Comparison of ENCODE assay signal across 8 mouse cellular contexts in genomic region chr7:127009307-127010085, GRCm38 (mm10). TPM values are rescaled to one million over a fixed set of nuclear protein-coding genes. Genes with fewer than 3 reads are reported as not detected.
DNase-seq lines count a peak whose midpoint lies in the region; ATAC-seq and TF ChIP-seq lines count a peak whose summit lies in the region.

No protein-coding gene starts in this region.

- peaks cover 18% of the 10 kb centered on the region for H3K36me3 ChIP-seq in kidney, embryonic 15.5 days
- H3K36me3 ChIP-seq in liver, embryonic 11.5 days (ENCODE audit: control insufficient read depth, insufficient read depth, low read length) = peaks cover 7% of the 10 kb centered on the region; the same call in 1 of the 2 replicates

- H3K9ac ChIP-seq in kidney, embryonic 15.5 days = no peak overlapping the region
- peak overlapping the region; percentile 57 for H3K9ac ChIP-seq in liver, embryonic 11.5 days (ENCODE audit: low read depth, low read length)

- no peaks in the 10 kb centered on the region for H3K27me3 ChIP-seq in kidney, embryonic 15.5 days
- no peaks in the 10 kb centered on the region for H3K27me3 ChIP-seq in liver, embryonic 11.5 days (replicated peaks; ENCODE audit: control insufficient read depth, insufficient read depth, low read length)

- peaks cover 36% of the 10 kb centered on the region for H3K4me1 ChIP-seq in kidney, embryonic 15.5 days
- H3K4me1 ChIP-seq in cortical plate, adult 2 months (ENCODE audit: control insufficient read depth, insufficient read depth, low read length) = peaks cover 2% of the 10 kb centered on the region; the same call in 1 of the 2 replicates
- peaks cover 24% of the 10 kb centered on the region for H3K4me1 ChIP-seq in liver, embryonic 11.5 days (replicated peaks; ENCODE audit: control insufficient read depth, insufficient read depth, low read length)

- no peaks in the 10 kb centered on the region for H3K9me3 ChIP-seq in kidney, embryonic 15.5 days (replicated peaks)
- no peaks in the 10 kb centered on the region for H3K9me3 ChIP-seq in liver, embryonic 11.5 days (ENCODE audit: control insufficient read depth, low read length)

- ATAC-seq in kidney, embryonic 15.5 days (replicated peaks; ENCODE audit: low FRiP score) = no peak
- no peak for ATAC-seq in liver, embryonic 11.5 days (replicated peaks; ENCODE audit: low FRiP score)

- TF ChIP-seq POLR2A in cortical plate, adult 2 months (IDR thresholded peaks at IDR 0.05; ENCODE audit: extremely low read depth, insufficient read depth, low read length) = no peak

- H3K4me2 ChIP-seq in kidney, embryonic 15.5 days = no peak overlapping the region
- peak overlapping the region; percentile 33; the same call in 1 of the 2 replicates for H3K4me2 ChIP-seq in liver, embryonic 11.5 days

- WGBS in kidney, embryonic 15.5 days = 76% methylated on average over 17 of the region's 17 CpGs
- 84% methylated on average over 17 of the region's 17 CpGs for WGBS in liver, embryonic 11.5 days

- no peak for TF ChIP-seq CTCF in cortical plate, adult 2 months (IDR thresholded peaks at IDR 0.05; ENCODE audit: extremely low read depth, insufficient read depth, low read length)

- no peak for DNase-seq in kidney, postnatal 10 days
- peak; percentile 30 for DNase-seq in NIH3T3 (ENCODE audit: low read depth)
- DNase-seq in liver, embryonic 11.5 days (ENCODE audit: low spot score) = no peak
- DNase-seq in thymus, adult 18-20 months = no peak
- DNase-seq in left cerebral cortex, adult 18-20 months (ENCODE audit: low spot score in 2 of 2) = no peak
- no peak for DNase-seq in kidney, postnatal 4 days

- no peak overlapping the region for H3K4me3 ChIP-seq in kidney, embryonic 15.5 days (replicated peaks)
- no peak overlapping the region for H3K4me3 ChIP-seq in cortical plate, adult 2 months (ENCODE audit: insufficient read depth, low read length)
- H3K4me3 ChIP-seq in liver, embryonic 11.5 days (ENCODE audit: low read depth, low read length) = no peak overlapping the region

- peak overlapping the region; percentile 89 for H3K27ac ChIP-seq in kidney, embryonic 15.5 days
- H3K27ac ChIP-seq in cortical plate, adult 2 months (ENCODE audit: insufficient read depth, low read length) = peak overlapping the region; percentile 62
- H3K27ac ChIP-seq in liver, embryonic 11.5 days (ENCODE audit: low read depth, low read length) = peak overlapping the region; percentile 95

RNA-seq across cellular contexts. Expression of gene Mvp, which starts 4.9 kb away (rescaled TPM):
- 15.3 and 16.8 TPM in 2 replicates for polyA plus RNA-seq in kidney, embryonic 15.5 days (2015; fragmentation: Nextera tagmentation; extraction: Ambion mirVana)
- polyA plus RNA-seq in cortical plate, adult 2 months (2012; rRNA removed) = 8.0 and 8.2 TPM in 2 replicates
- polyA plus RNA-seq in liver, embryonic 11.5 days (2014; fragmentation: Nextera tagmentation; extraction: Ambion mirVana) = 8.3 and 9.4 TPM in 2 replicates
- total RNA-seq in left cerebral cortex, adult 18-20 months (2021) = 1 to 10 TPM; 8.6 to 9.5 TPM

RNA-seq across cellular contexts. Expression of gene Pagr1b, which starts 6.8 kb away (rescaled TPM):
- 0.45 TPM in 1 of 2 replicates, not detected in the other for polyA plus RNA-seq in kidney, embryonic 15.5 days (2015; fragmentation: Nextera tagmentation; extraction: Ambion mirVana)
- polyA plus RNA-seq in cortical plate, adult 2 months (2012; rRNA removed) = 1.8 and 2.2 TPM in 2 replicates
- polyA plus RNA-seq in liver, embryonic 11.5 days (2014; fragmentation: Nextera tagmentation; extraction: Ambion mirVana) = 0.41 TPM in 1 of 2 replicates, not detected in the other
- total RNA-seq in left cerebral cortex, adult 18-20 months (2021) = not detected

RNA-seq across cellular contexts. Expression of gene Pagr1a, which starts 7.7 kb away (rescaled TPM):
- polyA plus RNA-seq in kidney, embryonic 15.5 days (2015; fragmentation: Nextera tagmentation; extraction: Ambion mirVana) = 44.8 and 59.5 TPM in 2 replicates
- 41.1 and 50.4 TPM in 2 replicates for polyA plus RNA-seq in cortical plate, adult 2 months (2012; rRNA removed)
- polyA plus RNA-seq in liver, embryonic 11.5 days (2014; fragmentation: Nextera tagmentation; extraction: Ambion mirVana) = 45.6 and 75.0 TPM in 2 replicates
- 10 to 100 TPM; 18.7 to 35.6 TPM for total RNA-seq in left cerebral cortex, adult 18-20 months (2021)

RNA-seq across cellular contexts. Expression of gene Gm42742, which starts 11.4 kb away (rescaled TPM):
- polyA plus RNA-seq in kidney, embryonic 15.5 days (2015; fragmentation: Nextera tagmentation; extraction: Ambion mirVana) = 52.6 and 61.2 TPM in 2 replicates
- polyA plus RNA-seq in cortical plate, adult 2 months (2012; rRNA removed) = 97.1 and 109 TPM in 2 replicates
- 19.8 and 52.9 TPM in 2 replicates for polyA plus RNA-seq in liver, embryonic 11.5 days (2014; fragmentation: Nextera tagmentation; extraction: Ambion mirVana)
- total RNA-seq in left cerebral cortex, adult 18-20 months (2021) = 10 to 100 TPM; 45.7 to 55.3 TPM

RNA-seq across cellular contexts. Expression of gene Prrt2, which starts 11.5 kb away (rescaled TPM):
- polyA plus RNA-seq in kidney, embryonic 15.5 days (2015; fragmentation: Nextera tagmentation; extraction: Ambion mirVana) = 5.4 and 7.2 TPM in 2 replicates
- polyA plus RNA-seq in cortical plate, adult 2 months (2012; rRNA removed) = 371 and 405 TPM in 2 replicates
- polyA plus RNA-seq in liver, embryonic 11.5 days (2014; fragmentation: Nextera tagmentation; extraction: Ambion mirVana) = 4.5 and 5.4 TPM in 2 replicates
- total RNA-seq in left cerebral cortex, adult 18-20 months (2021) = 100 to 1,000 TPM; 202 to 211 TPM
